In genomic region chr13:48917113-48917599, GRCm38 (mm10) we compare ENCODE assay signal across 27 mouse cellular contexts.
"Had no signal": no experiment of that assay in that cellular context is flagged by ENCODE, and none has a peak within 500 bp of the region (broad histone marks: within the 10 kb centered on the region; RNA-seq: fewer than 3 reads in every experiment).

No protein-coding gene starts in this region.

- H3K27ac ChIP-seq: gastrocnemius, adult 2 months; heart, adult 2 months; heart, embryonic 13.5 days; heart, embryonic 15.5 days; hindbrain, embryonic 10.5 days; hindbrain, embryonic 12.5 days; hindbrain, embryonic 14.5 days; intestine, embryonic 15.5 days; kidney, embryonic 15.5 days; kidney, postnatal 0 days; left cerebral cortex, adult 2 months; limb, embryonic 10.5 days; limb, embryonic 12.5 days; liver, embryonic 13.5 days had no signal

- H3K4me3 ChIP-seq: gastrocnemius, adult 2 months; heart, adult 2 months; heart, embryonic 13.5 days; heart, embryonic 15.5 days; hindbrain, embryonic 10.5 days; hindbrain, embryonic 12.5 days; intestine, embryonic 15.5 days; kidney, embryonic 15.5 days; left cerebral cortex, adult 2 months; limb, embryonic 10.5 days; limb, embryonic 12.5 days; liver, embryonic 13.5 days had no signal

- H3K27me3 ChIP-seq: heart, embryonic 13.5 days; heart, embryonic 15.5 days; hindbrain, embryonic 12.5 days; intestine, embryonic 15.5 days; kidney, embryonic 15.5 days; limb, embryonic 12.5 days; liver, embryonic 13.5 days had no signal

- H3K4me1 ChIP-seq: hindbrain, embryonic 10.5 days; hindbrain, embryonic 12.5 days; kidney, embryonic 15.5 days; limb, embryonic 10.5 days; limb, embryonic 12.5 days had no signal

- H3K4me2 ChIP-seq: heart, embryonic 13.5 days; heart, embryonic 15.5 days; hindbrain, embryonic 12.5 days; hindbrain, embryonic 14.5 days; intestine, embryonic 15.5 days; kidney, embryonic 15.5 days; limb, embryonic 12.5 days; liver, embryonic 11.5 days; liver, embryonic 13.5 days had no signal

- ATAC-seq: hindbrain, embryonic 16.5 days; inflammation-experienced regulatory T-cells, adult 6 months; intestine, embryonic 15.5 days; intestine, postnatal 0 days had no signal

- H3K9ac ChIP-seq: heart, embryonic 13.5 days; heart, embryonic 15.5 days; hindbrain, embryonic 12.5 days; hindbrain, embryonic 14.5 days; intestine, embryonic 15.5 days; kidney, embryonic 15.5 days; limb, embryonic 12.5 days; liver, embryonic 13.5 days had no signal

- H3K9me3 ChIP-seq: heart, embryonic 13.5 days; heart, embryonic 15.5 days; hindbrain, embryonic 10.5 days; hindbrain, embryonic 12.5 days; intestine, embryonic 15.5 days; kidney, embryonic 15.5 days; limb, embryonic 10.5 days; limb, embryonic 12.5 days; liver, embryonic 13.5 days had no signal

- DNase-seq: gastrocnemius, adult 2 months; gastrocnemius, postnatal 10 days; gastrocnemius, postnatal 25 days; heart, adult 2 months; heart, postnatal 4 days; kidney, adult 18-20 months; kidney, adult 9 months; kidney, postnatal 14 days; kidney, postnatal 36 days; layer of hippocampus, adult 9-11 months; liver; liver, embryonic 13.5 days had no signal
